Mouse (Mus musculus) liver, postnatal 0 days (tissue): ENCODE measurements around the gene Mtnr1a.

ENCODE experiments used
- CTCF ChIP-seq: sonication (generic); IDR thresholded peaks from 2 replicates; pipeline ENCODE4 v1.5.1; 2016; ENCODE audit warnings: antibody characterized with exemption, low read depth
- EP300 ChIP-seq: IDR thresholded peaks from 2 replicates; pipeline ENCODE4 v1.6.1; 2016; ENCODE audit warnings: antibody characterized with exemption, low read depth, mild to moderate bottlenecking

DNA sequence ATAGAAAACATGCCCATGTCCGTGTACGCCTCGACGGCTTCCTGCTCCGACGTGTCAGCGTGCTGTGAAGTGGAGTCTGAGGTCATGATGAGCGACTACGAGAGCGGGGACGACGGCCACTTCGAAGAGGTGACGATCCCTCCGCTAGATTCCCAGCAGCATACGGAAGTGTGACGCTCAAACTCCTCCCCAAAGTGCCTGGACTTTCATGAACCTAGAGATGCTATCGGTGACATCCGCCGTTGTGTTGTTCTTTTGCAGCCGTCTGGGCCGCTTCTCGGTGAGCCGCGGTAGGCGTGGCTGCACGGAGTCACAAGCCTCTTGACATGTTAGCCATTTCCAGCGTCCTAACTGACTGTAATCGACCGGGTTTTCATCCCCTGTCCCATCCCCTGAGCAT is 17.7 kb upstream of the Mtnr1a start:
- no peak for TF ChIP-seq CTCF
- TF ChIP-seq EP300, result no peak
